Mouse (Mus musculus) midbrain, embryonic 12.5 days (tissue): Measurements from ENCODE around the gene Gsdma3. TPM values are rescaled to one million over a fixed set of nuclear protein-coding genes. Genes with fewer than 3 reads are reported as not detected.
"Not testable (repeated sequence)": the region's sequence is repeated elsewhere in the genome, so short reads cannot be mapped to it uniquely, and the experiment has no call there.

Experiments
- ATAC-seq: fragments of 200-750 bp; cut with Nextera tagmentation; 2 replicates; pipeline ENCODE4 v1.8.0; 2017; ENCODE audit warnings: low read depth, moderate TSS enrichment, moderate library complexity; ENCODE audit not compliant: low FRiP score
- H3K27ac ChIP-seq: fragments of 300-500 bp; sonication (generic); replicated peaks from 2 replicates; pipeline ENCODE4 v1.5.1; 2016; ENCODE audit warnings: mild to moderate bottlenecking
- H3K27me3 ChIP-seq: fragments of 300-500 bp; sonication (generic); 2 replicates; pipeline ENCODE4 v1.6.1; 2016; ENCODE audit warnings: mild to moderate bottlenecking
- H3K36me3 ChIP-seq: fragments of 300-500 bp; sonication (generic); 2 replicates; pipeline ENCODE4 v1.6.1; 2016
- H3K4me1 ChIP-seq: fragments of 300-500 bp; sonication (generic); 2 replicates; pipeline ENCODE4 v1.6.1; 2016
- H3K4me2 ChIP-seq: fragments of 300-500 bp; sonication (generic); replicated peaks from 2 replicates; pipeline ENCODE4 v1.6.1; 2016; ENCODE audit warnings: mild to moderate bottlenecking, moderate library complexity
- H3K4me3 ChIP-seq: fragments of 300-500 bp; sonication (generic); 2 replicates; pipeline ENCODE4 v1.5.1; 2016; ENCODE audit warnings: mild to moderate bottlenecking
- H3K9ac ChIP-seq: fragments of 300-500 bp; sonication (generic); replicated peaks from 2 replicates; pipeline ENCODE4 v1.6.1; 2016; ENCODE audit warnings: mild to moderate bottlenecking, moderate library complexity
- H3K9me3 ChIP-seq: fragments of 300-500 bp; sonication (generic); 2 replicates; pipeline ENCODE4 v1.6.1; 2016; ENCODE audit warnings: mild to moderate bottlenecking
- WGBS: fragments of 180-500 bp; shearing (Covaris S2); methylation state at CpG from one replicate; pipeline ENCODE4 v1.1.7; 2016; 5-methylcytosine and 5-hydroxymethylcytosine counted together
- polyA plus RNA-seq: library from polyadenylated mRNA; unstranded; fragments of >200 nt; fragmentation: Nextera tagmentation; extraction: Ambion mirVana; gene quantifications from 2 replicates; pipeline ENCODE4 v1.2.1, GENCODE M21; 2016

Gene Gsdma3
- polyA plus RNA-seq, 1 experiment from 2014 or later, result not detected

DNA sequence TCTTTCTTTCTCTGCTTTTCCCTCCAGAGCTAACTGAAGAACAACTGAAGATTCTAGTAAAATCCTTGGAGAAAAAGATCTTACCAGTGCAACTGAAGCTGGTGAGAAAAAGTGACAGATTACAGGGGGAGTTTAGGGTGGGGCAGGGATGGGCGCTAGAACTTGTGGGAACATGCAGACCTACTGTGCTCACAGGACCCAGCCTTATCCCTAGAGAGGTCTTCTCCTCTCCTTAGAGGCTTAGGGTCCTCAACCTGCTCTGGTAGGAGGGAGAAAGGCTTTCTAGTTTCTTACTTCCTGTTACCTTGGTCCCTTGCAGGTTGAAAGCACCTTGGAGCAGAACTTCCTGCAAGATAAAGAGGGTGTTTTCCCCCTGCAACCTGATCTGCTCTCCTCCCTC, 11.3 kb downstream of the Gsdma3 start:
- no peaks in the 10 kb centered on the region for H3K9me3 ChIP-seq
- H3K36me3 ChIP-seq, result no peaks in the 10 kb centered on the region
- no peak overlapping the region for H3K27ac ChIP-seq
- no peak overlapping the region for H3K4me2 ChIP-seq
- H3K4me1 ChIP-seq, result no peaks in the 10 kb centered on the region
- ATAC-seq, result no peak
- 63% methylated on average over 1 of the region's 1 CpGs for WGBS
- H3K4me3 ChIP-seq, result no peak overlapping the region
- H3K9ac ChIP-seq, result no peak overlapping the region
- H3K27me3 ChIP-seq, result peaks cover 7% of the 10 kb centered on the region; the same call in 1 of the 2 replicates

DNA sequence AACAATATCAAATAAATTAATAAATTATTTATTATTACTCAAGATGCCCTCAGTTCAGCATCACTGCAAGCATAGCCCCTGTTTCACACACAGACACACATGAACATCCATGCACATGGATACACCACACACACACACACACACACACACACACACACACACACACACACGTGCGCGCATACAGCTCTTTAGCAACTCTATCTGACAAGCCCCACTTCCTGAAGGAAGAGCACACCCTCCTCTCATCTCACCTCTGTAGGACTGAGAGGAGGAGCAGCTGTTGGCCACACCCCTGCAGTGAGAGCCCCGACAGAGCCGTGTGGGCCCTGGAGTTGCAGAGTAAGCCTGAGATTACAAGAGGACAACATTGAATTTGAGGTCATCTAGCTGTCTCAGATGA, 13.9 kb downstream of the Gsdma3 start:
- H3K4me2 ChIP-seq, result no peak overlapping the region
- H3K36me3 ChIP-seq, result no peaks in the 10 kb centered on the region
- ATAC-seq, result no peak
- H3K27ac ChIP-seq, result no peak overlapping the region
- WGBS, result 77% methylated on average over 5 of the region's 5 CpGs
- H3K4me3 ChIP-seq, result no peak overlapping the region
- H3K27me3 ChIP-seq, result no peaks in the 10 kb centered on the region; the same call in 1 of the 2 replicates
- H3K4me1 ChIP-seq, result no peaks in the 10 kb centered on the region
- no peaks in the 10 kb centered on the region for H3K9me3 ChIP-seq
- no peak overlapping the region for H3K9ac ChIP-seq

DNA sequence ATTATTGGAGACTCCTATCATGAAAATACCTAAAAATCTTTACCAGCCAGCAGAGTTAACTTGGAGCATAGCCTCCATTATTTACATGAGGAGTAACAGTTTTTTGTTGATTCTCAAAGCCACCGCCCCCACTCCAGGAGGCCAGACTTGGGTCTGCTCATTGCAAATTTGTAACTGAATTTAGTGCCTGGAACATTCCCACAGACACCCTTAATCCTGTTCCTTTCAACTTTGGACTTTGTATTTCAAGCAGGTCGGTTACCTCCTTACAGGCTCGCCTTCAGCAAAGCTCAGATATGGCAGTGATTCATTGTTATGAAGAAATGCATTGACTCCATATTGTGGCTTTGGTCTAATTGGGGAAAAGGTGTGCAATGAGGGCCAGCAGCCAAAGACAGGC, 18.6 kb downstream of the Gsdma3 start:
- Histone ChIP-seq H3K36me3 (no peaks in the 10 kb centered on the region), H3K4me2 (no peak overlapping the region), H3K9ac (no peak overlapping the region), H3K27ac (no peak overlapping the region), H3K4me1 (no peaks in the 10 kb centered on the region), H3K4me3 (no peak overlapping the region), H3K9me3 (no peaks in the 10 kb centered on the region), H3K27me3 (no peaks in the 10 kb centered on the region; the same call in 1 of the 2 replicates)
- 79% methylated on average over 3 of the region's 3 CpGs for WGBS
- ATAC-seq, result no peak

DNA sequence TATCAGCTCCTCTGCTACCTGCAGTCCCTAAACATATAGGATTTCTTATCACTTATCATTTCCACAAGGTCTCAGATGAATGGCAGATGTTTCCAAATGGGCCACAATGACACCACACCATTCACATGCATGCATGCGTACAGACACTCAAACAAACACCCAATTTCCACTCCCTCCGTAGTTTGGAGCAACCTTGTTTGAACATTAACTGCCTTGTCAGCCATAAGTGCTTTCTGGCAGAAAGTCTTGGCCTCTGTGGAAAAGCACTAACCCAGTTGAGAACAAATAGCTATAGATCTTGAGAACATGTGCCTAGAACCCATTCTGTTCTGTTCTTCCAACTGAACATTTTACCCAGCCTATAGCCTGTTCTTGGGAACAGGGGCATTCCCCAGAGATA, 19.8 kb downstream of the Gsdma3 start:
- H3K4me3 ChIP-seq, result no peak overlapping the region
- H3K27ac ChIP-seq, result no peak overlapping the region
- 88% methylated on average over 2 of the region's 2 CpGs for WGBS
- H3K9me3 ChIP-seq, result no peaks in the 10 kb centered on the region
- no peak overlapping the region for H3K4me2 ChIP-seq
- no peak for ATAC-seq
- no peaks in the 10 kb centered on the region for H3K36me3 ChIP-seq
- H3K4me1 ChIP-seq, result no peaks in the 10 kb centered on the region
- no peaks in the 10 kb centered on the region; the same call in 1 of the 2 replicates for H3K27me3 ChIP-seq
- H3K9ac ChIP-seq, result no peak overlapping the region

DNA sequence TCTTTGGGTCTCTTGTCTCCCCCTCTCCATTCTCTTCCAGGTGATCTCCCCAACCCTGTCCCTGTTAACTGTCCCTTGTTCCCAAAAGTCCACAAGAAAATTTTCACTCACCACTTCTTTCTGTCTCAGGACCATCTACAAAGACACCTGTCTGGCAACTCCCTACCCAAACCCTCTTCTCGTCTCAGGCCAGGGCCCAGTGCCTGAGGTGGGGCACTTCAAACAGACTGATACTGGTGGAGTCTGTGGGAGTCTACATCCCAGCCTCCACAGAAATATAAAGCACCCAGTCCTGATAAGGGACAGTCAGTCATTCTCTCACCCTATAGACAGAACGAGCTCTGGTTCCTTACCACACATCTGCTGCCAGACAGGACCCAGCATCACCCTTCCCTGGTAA, 20.3 kb downstream of the Gsdma3 start, which contains the start of gene Gsdma2:
Gene Gsdma2, plus strand, starts transcription at position 301 of the 400 bp plus-strand sequence.
- ATAC-seq, result no peak
- Histone ChIP-seq H3K27ac (no peak within 1 kb of the TSS), H3K9ac (no peak within 1 kb of the TSS), H3K27me3 (no peaks in the 10 kb centered on the region; the same call in 1 of the 2 replicates), H3K9me3 (no peaks in the 10 kb centered on the region), H3K4me1 (no peaks in the 10 kb centered on the region), H3K36me3 (no peaks in the 10 kb centered on the region), H3K4me3 (no peak within 1 kb of the TSS), H3K4me2 (no peak within 1 kb of the TSS)
- WGBS, result 69% methylated on average over 2 of the region's 2 CpGs

DNA sequence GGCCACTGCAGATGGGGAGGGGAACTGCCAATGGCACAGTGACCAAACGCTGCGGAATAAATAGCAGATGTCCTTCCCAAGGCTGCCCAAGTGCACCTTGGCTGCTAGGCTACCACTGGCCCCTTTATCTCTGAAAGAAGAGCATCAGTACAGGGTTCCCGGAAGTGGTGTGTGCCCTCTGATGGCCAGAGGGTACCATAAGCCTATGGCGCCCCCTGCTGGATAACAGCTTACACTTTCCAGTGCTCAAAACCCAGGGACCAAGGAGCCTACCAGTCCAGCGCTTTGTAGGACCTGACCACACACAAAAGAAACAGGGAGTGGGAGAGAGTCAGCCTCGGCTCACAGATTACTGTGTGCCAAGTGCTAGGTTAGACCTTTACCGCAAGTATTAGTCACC, 28.9 kb downstream of the Gsdma3 start:
- H3K4me2 ChIP-seq, H3K27me3 ChIP-seq, ATAC-seq, H3K27ac ChIP-seq, H3K9ac ChIP-seq, H3K4me3 ChIP-seq, H3K4me1 ChIP-seq, H3K9me3 ChIP-seq, H3K36me3 ChIP-seq: not testable (repeated sequence)
- 12% methylated on average over 7 of the region's 7 CpGs for WGBS

DNA sequence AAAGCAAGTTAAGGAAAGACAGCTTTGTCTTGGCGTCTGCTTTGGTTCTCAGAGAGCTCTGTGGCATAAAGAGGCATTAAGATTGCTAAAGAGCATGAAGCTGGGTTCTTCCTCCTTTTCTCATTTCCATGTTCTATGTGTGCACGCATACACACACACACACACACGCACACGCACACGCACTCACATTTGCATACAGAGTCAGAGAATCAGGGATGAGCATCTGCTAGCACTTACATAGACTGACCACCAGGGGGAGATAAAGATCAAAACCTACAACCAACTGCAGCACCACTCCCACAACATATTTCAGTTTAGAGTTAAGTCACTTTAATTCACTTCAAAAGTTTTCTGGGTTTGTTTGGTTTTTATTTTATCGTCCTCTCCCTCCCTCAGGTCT, 34.4 kb downstream of the Gsdma3 start:
- H3K9me3 ChIP-seq, result no peaks in the 10 kb centered on the region
- H3K4me2 ChIP-seq, result peak overlapping the region; percentile 30

DNA sequence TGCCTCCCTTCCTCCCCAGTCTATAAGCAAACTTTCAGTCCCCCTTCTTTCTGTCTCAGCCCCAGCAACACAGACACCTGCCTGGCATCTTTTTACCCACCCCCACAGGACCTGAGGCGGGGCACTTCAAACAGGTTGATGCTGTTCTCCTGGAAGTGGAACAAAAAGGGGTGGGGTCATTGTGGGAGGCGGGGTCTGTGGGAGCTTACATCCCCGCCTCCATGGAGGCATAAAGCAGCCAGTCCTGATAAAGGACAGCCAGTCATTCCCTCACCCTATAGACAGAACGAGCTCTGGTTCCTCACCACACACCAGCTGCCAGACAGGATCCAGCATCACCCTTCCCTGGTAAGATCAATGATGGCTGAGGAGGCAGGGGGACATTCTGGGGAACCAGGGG, 37.9 kb downstream of the Gsdma3 start, which contains the start of gene Gsdma:
Gene Gsdma, plus strand, starts transcription at position 261 of the 400 bp plus-strand sequence.
- Histone ChIP-seq H3K9ac (no peak within 1 kb of the TSS), H3K27ac (no peak within 1 kb of the TSS), H3K4me1 (no peaks in the 10 kb centered on the region), H3K27me3 (peaks cover 30% of the 10 kb centered on the region), H3K9me3 (no peaks in the 10 kb centered on the region), H3K36me3 (no peaks in the 10 kb centered on the region), H3K4me3 (no peak within 1 kb of the TSS), H3K4me2 (no peak within 1 kb of the TSS)
- 38% methylated on average over 4 of the region's 4 CpGs for WGBS
- no peak for ATAC-seq

More for the DNA sequence above, 34.4 kb downstream of the Gsdma3 start:
- Histone ChIP-seq H3K27me3 (peaks cover 7% of the 10 kb centered on the region; the same call in 1 of the 2 replicates), H3K4me3 (no peak overlapping the region), H3K4me1 (no peaks in the 10 kb centered on the region), H3K27ac (no peak overlapping the region), H3K36me3 (no peaks in the 10 kb centered on the region), H3K9ac (no peak overlapping the region)
- 14% methylated on average over 6 of the region's 6 CpGs for WGBS
- no peak for ATAC-seq

DNA sequence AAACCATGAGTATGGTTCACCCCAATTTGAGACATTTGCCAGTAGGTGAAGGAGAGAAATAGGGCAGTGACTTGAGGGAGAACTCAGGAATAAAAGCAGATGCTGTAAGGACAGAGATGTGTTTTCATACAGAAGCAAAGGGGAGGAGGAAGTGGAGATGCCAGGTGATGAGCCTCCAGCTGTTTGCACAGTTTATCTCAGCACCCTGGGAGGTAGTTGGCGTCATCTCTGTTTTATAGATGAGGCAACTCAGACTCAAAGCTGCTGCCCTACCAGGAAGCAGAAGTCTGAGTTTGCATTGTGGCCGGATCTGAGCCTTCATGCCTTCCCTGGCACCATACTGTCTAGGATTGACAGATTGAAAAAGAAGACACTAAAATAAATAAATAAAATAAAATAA, 42.8 kb downstream of the Gsdma3 start:
- no peak for ATAC-seq
- WGBS, result 75% methylated on average over 2 of the region's 2 CpGs
- no peaks in the 10 kb centered on the region for H3K4me1 ChIP-seq
- no peak overlapping the region for H3K4me2 ChIP-seq
- H3K9ac ChIP-seq, result no peak overlapping the region
- H3K27me3 ChIP-seq, result peaks cover 32% of the 10 kb centered on the region
- no peaks in the 10 kb centered on the region for H3K9me3 ChIP-seq
- H3K4me3 ChIP-seq, result no peak overlapping the region
- H3K27ac ChIP-seq, result no peak overlapping the region
- H3K36me3 ChIP-seq, result no peaks in the 10 kb centered on the region

DNA sequence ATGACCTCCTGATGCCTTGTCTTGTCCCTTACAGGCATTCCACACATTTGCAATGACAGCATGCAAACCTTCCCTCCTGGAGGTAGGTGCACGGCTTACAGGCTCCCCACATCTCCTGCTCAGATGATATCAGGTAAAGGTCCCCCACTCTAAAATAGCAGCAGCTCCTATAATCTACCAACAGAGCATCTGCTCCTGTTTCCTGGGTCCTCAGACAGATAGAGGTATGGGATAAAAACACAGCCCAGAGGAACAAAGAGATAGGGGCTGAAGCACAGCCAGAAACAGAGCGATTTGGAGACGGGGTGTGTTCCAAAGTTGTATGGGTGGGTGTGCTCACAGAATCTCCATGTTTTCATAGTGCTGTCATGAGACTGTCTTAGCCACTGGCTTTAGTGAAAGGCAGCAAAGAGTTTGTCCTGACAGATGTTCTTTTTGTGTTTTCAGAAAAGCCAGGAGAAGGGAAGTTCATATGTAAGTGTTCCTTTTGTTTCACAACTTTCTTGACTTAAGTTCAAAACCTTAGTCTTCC, 45.2 kb downstream of the Gsdma3 start:
- H3K9me3 ChIP-seq, result no peaks in the 10 kb centered on the region
- H3K4me2 ChIP-seq, result no peak overlapping the region
- H3K4me3 ChIP-seq, result no peak overlapping the region
- H3K4me1 ChIP-seq, result no peaks in the 10 kb centered on the region
- no peaks in the 10 kb centered on the region for H3K36me3 ChIP-seq
- ATAC-seq, result no peak
- no peak overlapping the region for H3K9ac ChIP-seq
- H3K27ac ChIP-seq, result no peak overlapping the region
- peaks cover 38% of the 10 kb centered on the region for H3K27me3 ChIP-seq
- WGBS, result 74% methylated on average over 3 of the region's 3 CpGs

DNA sequence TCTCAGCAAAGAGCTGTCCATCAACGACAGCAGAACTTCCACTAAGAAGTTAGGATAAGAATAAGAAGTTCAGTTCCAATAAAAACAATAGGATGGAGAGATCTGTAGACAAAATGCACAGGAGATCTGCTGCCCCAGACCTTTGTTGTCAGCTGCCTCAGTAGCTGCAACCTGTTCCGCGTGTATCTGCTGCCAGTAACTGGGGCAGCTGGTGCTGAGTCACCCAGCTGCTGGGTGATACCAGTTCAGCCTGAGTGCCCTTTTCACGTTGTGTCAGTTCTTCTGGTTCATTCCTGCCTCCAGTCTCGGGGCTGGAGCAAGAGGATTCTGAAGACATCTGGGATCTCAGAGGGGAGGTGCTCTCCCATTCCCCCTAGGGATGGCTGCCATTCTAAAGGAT, 45.7 kb downstream of the Gsdma3 start:
- 75% methylated on average over 5 of the region's 5 CpGs for WGBS
- Histone ChIP-seq H3K9me3 (no peaks in the 10 kb centered on the region), H3K4me3 (no peak overlapping the region), H3K9ac (no peak overlapping the region), H3K36me3 (no peaks in the 10 kb centered on the region), H3K27me3 (peaks cover 34% of the 10 kb centered on the region), H3K27ac (no peak overlapping the region), H3K4me1 (no peaks in the 10 kb centered on the region), H3K4me2 (no peak overlapping the region)
- ATAC-seq, result no peak

DNA sequence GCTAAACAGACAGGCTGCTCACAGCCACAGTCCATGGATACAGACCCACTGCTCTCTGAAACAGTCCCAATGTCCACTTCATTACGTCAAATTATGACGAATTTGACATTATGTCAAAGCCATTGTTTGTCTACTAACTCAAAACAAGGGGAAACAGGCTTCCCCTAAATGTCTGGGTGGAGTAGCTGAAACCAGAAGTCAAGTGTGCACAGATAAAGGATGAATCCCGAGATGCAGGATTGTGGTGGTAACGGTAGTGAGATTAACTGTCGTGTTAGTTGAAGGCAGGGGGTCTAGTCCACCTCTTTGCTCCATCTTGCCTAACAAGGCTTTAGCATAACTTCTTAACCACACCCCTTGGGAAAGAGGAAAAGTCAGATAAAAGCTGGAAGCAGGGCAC, 46.3 kb downstream of the Gsdma3 start:
- H3K36me3 ChIP-seq, result no peaks in the 10 kb centered on the region
- H3K27ac ChIP-seq, result no peak overlapping the region
- WGBS, result 90% methylated on average over 5 of the region's 5 CpGs
- H3K4me3 ChIP-seq, result no peak overlapping the region
- H3K9me3 ChIP-seq, result no peaks in the 10 kb centered on the region
- no peak overlapping the region for H3K9ac ChIP-seq
- no peaks in the 10 kb centered on the region for H3K4me1 ChIP-seq
- H3K4me2 ChIP-seq, result no peak overlapping the region
- peaks cover 33% of the 10 kb centered on the region for H3K27me3 ChIP-seq
- no peak for ATAC-seq

DNA sequence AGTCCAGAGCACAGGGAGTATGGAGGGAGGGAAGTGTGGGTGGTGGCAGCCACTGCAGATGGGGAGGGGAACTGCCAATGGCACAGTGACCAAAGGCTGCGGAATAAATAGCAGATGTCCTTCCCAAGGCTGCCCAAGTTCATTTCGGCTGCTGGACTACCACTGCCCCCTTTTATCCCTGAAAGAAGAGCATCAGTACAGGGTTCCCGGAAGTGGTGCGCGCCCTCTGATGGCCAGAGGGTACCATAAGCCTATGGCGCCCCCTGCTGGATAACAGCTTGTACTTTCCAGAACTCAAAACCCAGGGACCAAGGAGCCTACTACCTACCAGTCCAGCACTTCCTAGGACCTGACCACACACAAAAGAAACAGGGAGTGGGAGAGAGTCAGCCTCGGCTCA, 47.0 kb downstream of the Gsdma3 start:
- not testable (repeated sequence) for H3K9me3 ChIP-seq, H3K4me3 ChIP-seq, H3K4me1 ChIP-seq, H3K4me2 ChIP-seq, H3K27ac ChIP-seq, H3K36me3 ChIP-seq, H3K9ac ChIP-seq
- ATAC-seq, result 0 out of 2 replicates have a peak, but pooled peaks have one; percentile 41
- peaks cover 27% of the 10 kb centered on the region for H3K27me3 ChIP-seq
- WGBS, result 13% methylated on average over 7 of the region's 7 CpGs
